Mouse (Mus musculus): ENCODE results near the gene Defa28. TPM values are rescaled to one million over a fixed set of nuclear protein-coding genes. Genes with fewer than 3 reads are reported as not detected.
"Not testable (repeated sequence)": the region's sequence is repeated elsewhere in the genome, so short reads cannot be mapped to it uniquely, and the experiment has no call there.

Defa28 gene
- not detected in 2 replicates for polyA plus RNA-seq (2015; fragmentation: Nextera tagmentation; extraction: Ambion mirVana)

GRCm38 (mm10) chr8:21582706-21583105, at the start of gene Defa28:
TSS of gene Defa28 (plus strand) at chr8:21583006.
- not testable (repeated sequence) for H3K27ac ChIP-seq (ENCODE audit: low read depth); H3K9me3 ChIP-seq (ENCODE audit: low read length); H3K4me2 ChIP-seq (ENCODE audit: low read depth, low read length); H3K36me3 ChIP-seq (replicated peaks; ENCODE audit: insufficient read depth, low read length); DNase-seq; H3K4me3 ChIP-seq (ENCODE audit: low read depth, low read length); ATAC-seq; H3K9ac ChIP-seq (replicated peaks); H3K4me1 ChIP-seq (ENCODE audit: insufficient read depth); H3K27me3 ChIP-seq (ENCODE audit: insufficient read depth, low read length)
- no CpG with 5 or more reads among the region's 1 CpGs for WGBS (ENCODE audit: insufficient replicate concordance)

- not testable (repeated sequence) for H3K36me3 ChIP-seq (replicated peaks; ENCODE audit: insufficient read depth, low read length); H3K4me2 ChIP-seq (ENCODE audit: low read depth, low read length); H3K4me1 ChIP-seq (ENCODE audit: insufficient read depth); H3K27me3 ChIP-seq (ENCODE audit: insufficient read depth, low read length); H3K27ac ChIP-seq (ENCODE audit: low read depth); H3K4me3 ChIP-seq (ENCODE audit: low read depth, low read length); H3K9ac ChIP-seq (replicated peaks); H3K9me3 ChIP-seq (ENCODE audit: low read length); DNase-seq; ATAC-seq
- no CpG with 5 or more reads among the region's 1 CpGs for WGBS (ENCODE audit: insufficient replicate concordance)
Measured at GRCm38 (mm10) chr8:21565086-21565485, 17.7 kb upstream of the Defa28 start, which contains the start of gene Defa37. TSS of gene Defa37 (plus strand) at chr8:21565386.

GRCm38 (mm10) chr8:21594408-21594807, 11.6 kb downstream of the Defa28 start, which contains the start of gene Gm7861:
TSS of gene Gm7861 (minus strand) at chr8:21594508.
- ATAC-seq, result not testable (repeated sequence)

GRCm38 (mm10) chr8:21617883-21618282, 35.1 kb downstream of the Defa28 start, which contains the start of gene Defa26:
TSS of gene Defa26 (plus strand) at chr8:21618183.
- H3K27ac ChIP-seq (ENCODE audit: low read depth); H3K4me2 ChIP-seq (ENCODE audit: low read depth, low read length); H3K4me3 ChIP-seq (ENCODE audit: low read depth, low read length); DNase-seq; H3K9ac ChIP-seq (replicated peaks); H3K27me3 ChIP-seq (ENCODE audit: insufficient read depth, low read length); H3K9me3 ChIP-seq (ENCODE audit: low read length); H3K36me3 ChIP-seq (replicated peaks; ENCODE audit: insufficient read depth, low read length); H3K4me1 ChIP-seq (ENCODE audit: insufficient read depth); ATAC-seq: not testable (repeated sequence)
- no CpG with 5 or more reads among the region's 1 CpGs for WGBS (ENCODE audit: insufficient replicate concordance)

More at GRCm38 (mm10) chr8:21594408-21594807, 11.6 kb downstream of the Defa28 start, which contains the start of gene Gm7861:
- H3K4me2 ChIP-seq (ENCODE audit: low read depth, low read length); DNase-seq; H3K4me1 ChIP-seq (ENCODE audit: insufficient read depth); H3K27me3 ChIP-seq (ENCODE audit: insufficient read depth, low read length); H3K36me3 ChIP-seq (replicated peaks; ENCODE audit: insufficient read depth, low read length); H3K9ac ChIP-seq (replicated peaks); H3K9me3 ChIP-seq (ENCODE audit: low read length); H3K27ac ChIP-seq (ENCODE audit: low read depth); H3K4me3 ChIP-seq (ENCODE audit: low read depth, low read length): not testable (repeated sequence)
- WGBS (ENCODE audit: insufficient replicate concordance), result no CpG with 5 or more reads among the region's 1 CpGs

Other genes starting within 250 kb of the Defa28 start
- not detected in 2 replicates for gene Defa2, start 204.5 kb upstream of the Defa28 start, polyA plus RNA-seq (2015; fragmentation: Nextera tagmentation; extraction: Ambion mirVana)
- not detected in 2 replicates for gene Defa33, start 191.2 kb upstream of the Defa28 start, polyA plus RNA-seq (2015; fragmentation: Nextera tagmentation; extraction: Ambion mirVana)
- gene Defa36, start 155.6 kb upstream of the Defa28 start, polyA plus RNA-seq (2015; fragmentation: Nextera tagmentation; extraction: Ambion mirVana), result not detected in 2 replicates
- not detected in 2 replicates for gene Gm7849, start 126.4 kb upstream of the Defa28 start, polyA plus RNA-seq (2015; fragmentation: Nextera tagmentation; extraction: Ambion mirVana)
- gene Defa20, start 73.7 kb upstream of the Defa28 start, polyA plus RNA-seq (2015; fragmentation: Nextera tagmentation; extraction: Ambion mirVana), result not detected in 2 replicates
- not detected in 2 replicates for gene Defa32, start 54.0 kb upstream of the Defa28 start, polyA plus RNA-seq (2015; fragmentation: Nextera tagmentation; extraction: Ambion mirVana)
- gene Defa37, start 17.6 kb upstream of the Defa28 start, polyA plus RNA-seq (2015; fragmentation: Nextera tagmentation; extraction: Ambion mirVana), result not detected in 2 replicates
- gene Gm7861, start 11.5 kb downstream of the Defa28 start, polyA plus RNA-seq (2015; fragmentation: Nextera tagmentation; extraction: Ambion mirVana), result not detected in 2 replicates
- gene Defa26, start 35.2 kb downstream of the Defa28 start, polyA plus RNA-seq (2015; fragmentation: Nextera tagmentation; extraction: Ambion mirVana), result not detected in 2 replicates
- not detected in 2 replicates for gene Defa17, start 72.8 kb downstream of the Defa28 start, polyA plus RNA-seq (2015; fragmentation: Nextera tagmentation; extraction: Ambion mirVana)
- not detected in 2 replicates for gene Defa34, start 82.8 kb downstream of the Defa28 start, polyA plus RNA-seq (2015; fragmentation: Nextera tagmentation; extraction: Ambion mirVana)
- not detected in 2 replicates for gene AY761184, start 120.6 kb downstream of the Defa28 start, polyA plus RNA-seq (2015; fragmentation: Nextera tagmentation; extraction: Ambion mirVana)
- gene Defa24, start 151.5 kb downstream of the Defa28 start, polyA plus RNA-seq (2015; fragmentation: Nextera tagmentation; extraction: Ambion mirVana), result not detected in 2 replicates
- not detected in 2 replicates for gene Defb50, start 240.5 kb downstream of the Defa28 start, polyA plus RNA-seq (2015; fragmentation: Nextera tagmentation; extraction: Ambion mirVana)